Comparison of ENCODE assay signal across 8 mouse cellular contexts in genomic region chr3:51233918-51234751, GRCm38 (mm10). TPM values are rescaled to one million over a fixed set of nuclear protein-coding genes. Genes with fewer than 3 reads are reported as not detected.
DNase-seq lines count a peak whose midpoint lies in the region; ATAC-seq and TF ChIP-seq lines count a peak whose summit lies in the region.

No protein-coding gene starts in this region.

- ATAC-seq in hindbrain, embryonic 11.5 days (ENCODE audit: low FRiP score): peak; percentile 89
- peak; percentile 95 for ATAC-seq in lung, postnatal 0 days

- no peaks in the 10 kb centered on the region for H3K36me3 ChIP-seq in hindbrain, embryonic 11.5 days (ENCODE audit: control insufficient read depth, insufficient read depth, low read length)
- H3K36me3 ChIP-seq in lung, postnatal 0 days (ENCODE audit: insufficient read depth, low read length): no peaks in the 10 kb centered on the region

- WGBS in hindbrain, embryonic 11.5 days: 54% methylated on average over 13 of the region's 13 CpGs
- WGBS in lung, postnatal 0 days: 18% methylated on average over 13 of the region's 13 CpGs

- no peak overlapping the region for H3K27ac ChIP-seq in hindbrain, embryonic 11.5 days (ENCODE audit: low read depth, low read length)
- peak overlapping the region; percentile 88 for H3K27ac ChIP-seq in lung, postnatal 0 days (ENCODE audit: low read length)

- no peak overlapping the region for H3K4me2 ChIP-seq in hindbrain, embryonic 11.5 days (replicated peaks; ENCODE audit: low read depth, low read length)
- peak overlapping the region; percentile 14 for H3K4me2 ChIP-seq in lung, postnatal 0 days (replicated peaks; ENCODE audit: low read depth, low read length)

- H3K4me1 ChIP-seq in hindbrain, embryonic 11.5 days (replicated peaks; ENCODE audit: control insufficient read depth, insufficient read depth, low read length): no peaks in the 10 kb centered on the region
- peaks cover 4% of the 10 kb centered on the region; the same call in 1 of the 2 replicates for H3K4me1 ChIP-seq in lung, postnatal 0 days (ENCODE audit: insufficient read depth, low read depth, low read length)

- no peak overlapping the region for H3K4me3 ChIP-seq in hindbrain, embryonic 11.5 days (ENCODE audit: low read depth, low read length)
- H3K4me3 ChIP-seq in lung, postnatal 0 days (ENCODE audit: low read depth, low read length): no peak overlapping the region

- TF ChIP-seq EP300 in lung, postnatal 0 days (IDR thresholded peaks at IDR 0.05): peak; percentile 3

- no peak overlapping the region for H3K9ac ChIP-seq in hindbrain, embryonic 11.5 days (ENCODE audit: low read depth, low read length)
- H3K9ac ChIP-seq in lung, postnatal 0 days (replicated peaks; ENCODE audit: low read depth): no peak overlapping the region

- H3K27me3 ChIP-seq in hindbrain, embryonic 11.5 days (ENCODE audit: control insufficient read depth, insufficient read depth, low read length): no peaks in the 10 kb centered on the region
- H3K27me3 ChIP-seq in lung, postnatal 0 days (replicated peaks; ENCODE audit: insufficient read depth, low read length): no peaks in the 10 kb centered on the region

- no peaks in the 10 kb centered on the region for H3K9me3 ChIP-seq in hindbrain, embryonic 11.5 days (ENCODE audit: control insufficient read depth, low read length)
- H3K9me3 ChIP-seq in lung, postnatal 0 days (ENCODE audit: low read length): no peaks in the 10 kb centered on the region

- TF ChIP-seq CTCF in lung, postnatal 0 days (IDR thresholded peaks at IDR 0.05): peak; percentile 99

- peak; percentile 94 for DNase-seq in MN1 (ENCODE audit: low spot score)
- DNase-seq in cerebellum, adult 9-10 months: peak; percentile 87
- peak; percentile 50 to 82 for DNase-seq in frontal cortex, adult 2 months (ENCODE audit: extremely low spot score in 1 of 2, low spot score in 1 of 2)
- peak; percentile 91 for DNase-seq in hindbrain, embryonic 11.5 days (ENCODE audit: low spot score)
- DNase-seq in layer of hippocampus, adult 9-11 months: peak; percentile 72
- DNase-seq in lung, postnatal 0 days (ENCODE audit: low spot score): peak; percentile 94
- peak; percentile 82 for DNase-seq in ovary, postnatal 36 days (ENCODE audit: low spot score)
- peak; percentile 85 for DNase-seq in thymus, postnatal 14 days

RNA-seq across cellular contexts. Expression of gene Noct, which starts 9.9 kb away (rescaled TPM):
- 36.2 and 40.8 TPM in 2 replicates for polyA plus RNA-seq in frontal cortex, adult 2 months (2012; rRNA removed)
- polyA plus RNA-seq in hindbrain, embryonic 11.5 days (2014; fragmentation: Nextera tagmentation; extraction: Ambion mirVana): 12.7 and 15.0 TPM in 2 replicates
- polyA plus RNA-seq in lung, postnatal 0 days (2015; fragmentation: Nextera tagmentation; extraction: Ambion mirVana): 4.1 and 4.2 TPM in 2 replicates
